Mouse (Mus musculus) CD4-positive, CD25-positive, alpha-beta regulatory T cell, adult 4 months (primary cell): ENCODE measurements around the gene Gfm2. TPM values are rescaled to one million over a fixed set of nuclear protein-coding genes. Genes with fewer than 3 reads are reported as not detected.

Experiments
- polyA plus RNA-seq, 2 experiments: library from polyadenylated mRNA; unstranded; fragments of 100-300 nt; shearing (Covaris generic); gene quantifications; one replicate each; pipeline ENCODE4 v1.2.1; 2017

Gene Gfm2
- polyA plus RNA-seq, 2 experiments from 2014 or later = 42.8 to 62.9 TPM

Other genes starting within 250 kb of the Gfm2 start
- gene Gcnt4, start 213.2 kb upstream of the Gfm2 start, polyA plus RNA-seq = not detected
- not detected for gene 1700029F12Rik, start 103.6 kb upstream of the Gfm2 start, polyA plus RNA-seq
- gene Fam169a, start 70.7 kb upstream of the Gfm2 start, polyA plus RNA-seq = under 1 TPM; 0.66 to 0.69 TPM
- 1 to 10 TPM; 5.9 to 6.9 TPM for gene Gm6169, start 38.7 kb upstream of the Gfm2 start, polyA plus RNA-seq
- 100 to 1,000 TPM; 122 to 154 TPM for gene Nsa2, start within 50 bp of the Gfm2 start, polyA plus RNA-seq
- gene Hexb, start 60.4 kb downstream of the Gfm2 start, polyA plus RNA-seq = 10 to 100 TPM; 65.3 to 71.7 TPM
- gene Enc1, start 103.2 kb downstream of the Gfm2 start, polyA plus RNA-seq = 1 to 10 TPM; 2.8 to 3.5 TPM